Mouse (Mus musculus) cerebellum, postnatal 36 days (tissue): ENCODE measurements around the gene Slc17a7.
"Not testable (repeated sequence)": the region's sequence is repeated elsewhere in the genome, so short reads cannot be mapped to it uniquely, and the experiment has no call there.

Experiments
- DNase-seq, 2 experiments: peaks; one replicate each; pipeline ENCODE4 v3.0.0; 2021 to 2022; ENCODE audit warnings: mixed read lengths in 2 of 2

Gene Slc17a7

GRCm38 (mm10) chr7:45163735-45164490, at the start of gene Slc17a7:
Gene Slc17a7 (plus strand): TSS chr7:45163949.
- DNase-seq = peak; percentile 79 to 85

GRCm38 (mm10) chr7:45117566-45117965, 46.2 kb upstream of the Slc17a7 start:
- no peak for DNase-seq

- DNase-seq = no peak
These were observed 45.4 kb upstream of the Slc17a7 start for GRCm38 (mm10) chr7:45118336-45118735.

- no peak for DNase-seq
These were observed 43.7 kb upstream of the Slc17a7 start for GRCm38 (mm10) chr7:45119780-45120709.

GRCm38 (mm10) chr7:45121404-45121803, 42.3 kb upstream of the Slc17a7 start:
- DNase-seq = no peak

- DNase-seq = no peak
These were observed 41.8 kb upstream of the Slc17a7 start for GRCm38 (mm10) chr7:45121966-45122365.

GRCm38 (mm10) chr7:45122561-45123185, 41.1 kb upstream of the Slc17a7 start:
- no peak for DNase-seq

- no peak for DNase-seq
These were observed 40.6 kb upstream of the Slc17a7 start for GRCm38 (mm10) chr7:45123186-45123570.

- DNase-seq = peak; percentile 97 to 99
These were observed 39.3 kb upstream of the Slc17a7 start, which contains the start of gene Rps11 for GRCm38 (mm10) chr7:45124224-45125143. Gene Rps11 (minus strand): TSS chr7:45124439.

GRCm38 (mm10) chr7:45125144-45125600, 38.6 kb upstream of the Slc17a7 start:
- no peak for DNase-seq

GRCm38 (mm10) chr7:45125649-45126048, 38.1 kb upstream of the Slc17a7 start:
- DNase-seq = not testable (repeated sequence)

- no peak for DNase-seq
These were observed 37.5 kb upstream of the Slc17a7 start for GRCm38 (mm10) chr7:45126147-45126843.

GRCm38 (mm10) chr7:45126844-45127699, 36.7 kb upstream of the Slc17a7 start:
- no peak for DNase-seq

GRCm38 (mm10) chr7:45127700-45128224, 36.0 kb upstream of the Slc17a7 start:
- DNase-seq = no peak

- peak; percentile 98 to 99 for DNase-seq
These were observed 35.0 kb upstream of the Slc17a7 start, which contains the start of gene Rpl13a for GRCm38 (mm10) chr7:45128624-45129246. Gene Rpl13a (minus strand): TSS chr7:45128761.

GRCm38 (mm10) chr7:45129318-45129717, 34.4 kb upstream of the Slc17a7 start:
- DNase-seq = no peak

GRCm38 (mm10) chr7:45129776-45130512, 33.8 kb upstream of the Slc17a7 start:
- no peak for DNase-seq

- no peak for DNase-seq
These were observed 31.9 kb upstream of the Slc17a7 start for GRCm38 (mm10) chr7:45131850-45132249.
